8 mouse cellular contexts compared by ENCODE assay signal in genomic region chr12:112675245-112676035, GRCm38 (mm10). TPM values are rescaled to one million over a fixed set of nuclear protein-coding genes. Genes with fewer than 3 reads are reported as not detected.
DNase-seq lines count a peak whose midpoint lies in the region; ATAC-seq and TF ChIP-seq lines count a peak whose summit lies in the region.

No protein-coding gene starts in this region.

- intact Hi-C loops in heart, postnatal 10 days (cut with DNase I), result no loop called here

- H3K9me3 ChIP-seq in forebrain, embryonic 12.5 days, result no peaks in the 10 kb centered on the region
- H3K9me3 ChIP-seq in lung, embryonic 14.5 days (ENCODE audit: low read depth, low read length), result no peaks in the 10 kb centered on the region

- H3K27ac ChIP-seq in forebrain, embryonic 12.5 days, result peak overlapping the region; percentile 94
- peak overlapping the region; percentile 97 for H3K27ac ChIP-seq in lung, embryonic 14.5 days (ENCODE audit: low read depth)

- peak overlapping the region; percentile 97 for H3K4me3 ChIP-seq in forebrain, embryonic 12.5 days (replicated peaks)
- peak overlapping the region; percentile 96 for H3K4me3 ChIP-seq in lung, embryonic 14.5 days (ENCODE audit: low read depth, low read length)

- peak overlapping the region; percentile 85 for H3K4me2 ChIP-seq in forebrain, embryonic 12.5 days
- peak overlapping the region; percentile 96 for H3K4me2 ChIP-seq in lung, embryonic 14.5 days

- H3K27me3 ChIP-seq in forebrain, embryonic 12.5 days, result peaks cover 35% of the 10 kb centered on the region
- peaks cover 15% of the 10 kb centered on the region for H3K27me3 ChIP-seq in lung, embryonic 14.5 days (ENCODE audit: insufficient read depth, low read length)

- peak; percentile 95 for DNase-seq in ES-CJ7 (ENCODE audit: low read depth, low spot score)
- DNase-seq in c-Kit-positive CD71-positive TER-119-negative erythroid progenitor cells, embryonic 14.5 days (ENCODE audit: low read depth), result peak; percentile 87
- peak; percentile 89 to 95 for DNase-seq in heart, postnatal 10 days
- DNase-seq in kidney, postnatal 4 days, result peak; percentile 91 to 93
- DNase-seq in lung, embryonic 14.5 days, result peak; percentile 95
- peak; percentile 90 for DNase-seq in thymus, postnatal 0 days (ENCODE audit: low spot score)

- H3K9ac ChIP-seq in forebrain, embryonic 12.5 days, result peak overlapping the region; percentile 100; the same call in 1 of the 2 replicates
- H3K9ac ChIP-seq in lung, embryonic 14.5 days, result peak overlapping the region; percentile 98; the same call in 1 of the 2 replicates

- H3K4me1 ChIP-seq in forebrain, embryonic 12.5 days, result peaks cover 67% of the 10 kb centered on the region
- peaks cover 48% of the 10 kb centered on the region for H3K4me1 ChIP-seq in lung, embryonic 14.5 days (ENCODE audit: insufficient read depth)

- 16% methylated on average over 18 of the region's 18 CpGs for WGBS in forebrain, embryonic 12.5 days
- WGBS in lung, embryonic 14.5 days, result 13% methylated on average over 18 of the region's 18 CpGs

- ATAC-seq in forebrain, embryonic 12.5 days (ENCODE audit: low FRiP score), result peak; percentile 37
- ATAC-seq in lung, embryonic 14.5 days (ENCODE audit: insufficient read depth), result peak; percentile 25
- ATAC-seq in neutrophil, adult 5-6 weeks (ENCODE audit: extremely low read depth, insufficient number of reproducible peaks, low FRiP score, poor library complexity, severe bottlenecking), result peak; percentile 65

- peaks cover 10% of the 10 kb centered on the region for H3K36me3 ChIP-seq in forebrain, embryonic 12.5 days (replicated peaks)
- peaks cover 15% of the 10 kb centered on the region for H3K36me3 ChIP-seq in lung, embryonic 14.5 days (ENCODE audit: insufficient read depth)

- TF ChIP-seq CTCF in lung, embryonic 14.5 days (IDR thresholded peaks at IDR 0.05; ENCODE audit: low read depth), result peak; percentile 86

RNA-seq across cellular contexts. Expression of gene Akt1, which starts 0.8 kb away (rescaled TPM):
- polyA plus RNA-seq in forebrain, embryonic 12.5 days (2016; fragmentation: Nextera tagmentation; extraction: Ambion mirVana), result 47.0 and 71.6 TPM in 2 replicates
- 100 to 1,000 TPM; 346 to 355 TPM for total RNA-seq in heart, postnatal 10 days (2021)
- polyA plus RNA-seq in lung, embryonic 14.5 days (2014; fragmentation: Nextera tagmentation; extraction: Ambion mirVana), result 140 and 166 TPM in 2 replicates
- 197 and 218 TPM in 2 replicates for total RNA-seq in neutrophil, adult 5-6 weeks (2017)
- polyA plus RNA-seq in thymus, postnatal 0 days (2015; fragmentation: Nextera tagmentation; extraction: Ambion mirVana), result 60.8 and 80.4 TPM in 2 replicates

RNA-seq across cellular contexts. Expression of gene Zbtb42, which starts 3.2 kb away (rescaled TPM):
- polyA plus RNA-seq in forebrain, embryonic 12.5 days (2016; fragmentation: Nextera tagmentation; extraction: Ambion mirVana), result 4.6 and 5.1 TPM in 2 replicates
- 1 to 10 TPM; 7.7 to 8.5 TPM for total RNA-seq in heart, postnatal 10 days (2021)
- polyA plus RNA-seq in lung, embryonic 14.5 days (2014; fragmentation: Nextera tagmentation; extraction: Ambion mirVana), result 6.7 and 9.0 TPM in 2 replicates
- total RNA-seq in neutrophil, adult 5-6 weeks (2017), result 13.4 and 15.0 TPM in 2 replicates
- polyA plus RNA-seq in thymus, postnatal 0 days (2015; fragmentation: Nextera tagmentation; extraction: Ambion mirVana), result 2.6 and 2.8 TPM in 2 replicates

RNA-seq across cellular contexts. Expression of gene Siva1, which starts 31.0 kb away (rescaled TPM):
- 151 and 173 TPM in 2 replicates for polyA plus RNA-seq in forebrain, embryonic 12.5 days (2016; fragmentation: Nextera tagmentation; extraction: Ambion mirVana)
- 10 to 100 TPM; 26.4 to 31.4 TPM for total RNA-seq in heart, postnatal 10 days (2021)
- 253 and 291 TPM in 2 replicates for polyA plus RNA-seq in lung, embryonic 14.5 days (2014; fragmentation: Nextera tagmentation; extraction: Ambion mirVana)
- total RNA-seq in neutrophil, adult 5-6 weeks (2017), result 45.4 and 52.7 TPM in 2 replicates
- 174 and 203 TPM in 2 replicates for polyA plus RNA-seq in thymus, postnatal 0 days (2015; fragmentation: Nextera tagmentation; extraction: Ambion mirVana)

RNA-seq across cellular contexts. Expression of gene Cep170b, which starts 44.8 kb away (rescaled TPM):
- 14.4 and 16.3 TPM in 2 replicates for polyA plus RNA-seq in forebrain, embryonic 12.5 days (2016; fragmentation: Nextera tagmentation; extraction: Ambion mirVana)
- total RNA-seq in heart, postnatal 10 days (2021), result 10 to 100 TPM; 11.3 to 11.9 TPM
- 21.4 and 23.1 TPM in 2 replicates for polyA plus RNA-seq in lung, embryonic 14.5 days (2014; fragmentation: Nextera tagmentation; extraction: Ambion mirVana)
- total RNA-seq in neutrophil, adult 5-6 weeks (2017), result 4.8 and 5.7 TPM in 2 replicates
- polyA plus RNA-seq in thymus, postnatal 0 days (2015; fragmentation: Nextera tagmentation; extraction: Ambion mirVana), result 4.3 and 4.9 TPM in 2 replicates

RNA-seq across cellular contexts. Expression of gene Adssl1, which starts 55.6 kb away (rescaled TPM):
- polyA plus RNA-seq in forebrain, embryonic 12.5 days (2016; fragmentation: Nextera tagmentation; extraction: Ambion mirVana), result 2.0 and 2.8 TPM in 2 replicates
- total RNA-seq in heart, postnatal 10 days (2021), result 100 to 1,000 TPM; 129 to 136 TPM
- 3.8 and 5.0 TPM in 2 replicates for polyA plus RNA-seq in lung, embryonic 14.5 days (2014; fragmentation: Nextera tagmentation; extraction: Ambion mirVana)
- 39.0 and 45.2 TPM in 2 replicates for total RNA-seq in neutrophil, adult 5-6 weeks (2017)
- polyA plus RNA-seq in thymus, postnatal 0 days (2015; fragmentation: Nextera tagmentation; extraction: Ambion mirVana), result 10.1 and 10.6 TPM in 2 replicates

Comparison
In these comparisons a context has a peak if more than half of its experiments do, and no peak if none do; other contexts are left out.
1. Peak in every context shown above with its lines: DNase-seq, ATAC-seq, H3K4me3 ChIP-seq and H3K27ac ChIP-seq.